Mouse (Mus musculus) adrenal gland, adult 18-20 months (tissue): ENCODE measurements around the gene H2-T23. TPM values are rescaled to one million over a fixed set of nuclear protein-coding genes. Genes with fewer than 3 reads are reported as not detected.
"Not testable (repeated sequence)": the region's sequence is repeated elsewhere in the genome, so short reads cannot be mapped to it uniquely, and the experiment has no call there.

Experiments
- DNase-seq, 2 experiments: peaks; one replicate each; pipeline ENCODE4 v3.0.0; 2021 to 2022; ENCODE audit warnings: low spot score in 2 of 2
- long read RNA-seq, 2 experiments: library from polyadenylated mRNA; stranded (forward); transcript quantifications; one replicate each; pipeline ENCODE4 v2.0.0; 2021
- total RNA-seq, 2 experiments: library from RNA; stranded (reverse); gene quantifications; 1 replicate in 1 of 2; 2 replicates in 1 of 2; pipeline ENCODE4 v1.2.3; 2021

The H2-T23 gene
- total RNA-seq = 100 to 1,000 TPM in 1 of 2 experiments, 10 to 100 TPM in 1; 68.0 to 139 TPM
- long read RNA-seq, experiment 1, transcript H2-T23-201 (7 exons, 1,472 nt) = major isoform, 66 of 78 reads
- long read RNA-seq, experiment 1, partial matches to known transcripts = 5 of 78 reads
- long read RNA-seq, experiment 1, other reads (novel, unspliced or antisense) = 7 of 78 reads
- long read RNA-seq, experiment 2, transcript H2-T23-201 (7 exons, 1,472 nt) = major isoform, 71 of 89 reads
- long read RNA-seq, experiment 2, partial matches to known transcripts = 12 of 89 reads
- long read RNA-seq, experiment 2, other reads (novel, unspliced or antisense) = 4 of 89 reads

DNA sequence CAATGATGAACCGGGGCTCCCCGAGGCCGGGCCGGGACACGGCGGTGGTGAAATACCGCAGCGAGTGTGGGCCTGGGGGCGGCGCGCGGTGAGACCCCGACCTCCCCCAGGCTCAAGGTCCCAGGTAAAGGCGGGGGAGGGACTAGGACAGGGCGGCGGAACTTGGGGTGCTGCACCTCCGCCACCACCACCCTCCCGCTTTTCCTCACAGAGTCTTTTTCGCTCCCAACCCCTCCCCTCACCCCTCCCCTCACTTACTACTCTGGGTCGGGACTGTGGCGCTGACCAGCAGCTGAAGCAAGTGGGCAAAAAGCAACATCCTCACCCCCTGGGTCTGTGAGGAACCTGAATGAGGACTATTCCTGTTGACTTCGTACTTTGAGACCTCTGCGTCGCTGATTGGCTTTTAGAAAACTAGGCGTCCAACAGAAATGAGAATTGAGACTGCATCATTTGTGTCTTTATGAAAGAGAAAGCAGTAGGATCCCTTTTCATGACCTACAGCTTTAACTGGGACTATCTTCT is at the start of gene H2-T23:
Gene H2-T23 (minus strand): TSS at position 505 of the 525 bp plus-strand sequence.
- DNase-seq = peak; percentile 40 to 53

DNA sequence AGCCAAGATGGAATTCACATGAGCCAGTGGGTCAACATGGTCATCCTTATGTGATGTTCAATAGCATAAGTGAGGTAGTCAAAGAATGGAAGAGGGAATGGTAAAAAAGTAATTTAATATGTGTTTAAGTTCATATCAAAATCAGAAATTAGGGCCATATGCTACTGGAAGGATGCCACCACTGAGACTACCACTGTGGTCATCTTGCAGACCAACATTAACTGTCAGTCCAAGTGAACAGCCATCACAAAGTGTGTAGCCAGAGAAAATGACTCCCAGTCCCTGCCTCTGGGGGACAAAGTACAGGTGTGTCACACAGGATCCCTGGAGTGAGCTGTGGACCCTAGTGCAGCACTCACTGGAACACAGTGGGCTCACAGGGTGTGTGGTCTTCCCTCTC is 49.2 kb upstream of the H2-T23 start:
- not testable (repeated sequence) for DNase-seq

DNA sequence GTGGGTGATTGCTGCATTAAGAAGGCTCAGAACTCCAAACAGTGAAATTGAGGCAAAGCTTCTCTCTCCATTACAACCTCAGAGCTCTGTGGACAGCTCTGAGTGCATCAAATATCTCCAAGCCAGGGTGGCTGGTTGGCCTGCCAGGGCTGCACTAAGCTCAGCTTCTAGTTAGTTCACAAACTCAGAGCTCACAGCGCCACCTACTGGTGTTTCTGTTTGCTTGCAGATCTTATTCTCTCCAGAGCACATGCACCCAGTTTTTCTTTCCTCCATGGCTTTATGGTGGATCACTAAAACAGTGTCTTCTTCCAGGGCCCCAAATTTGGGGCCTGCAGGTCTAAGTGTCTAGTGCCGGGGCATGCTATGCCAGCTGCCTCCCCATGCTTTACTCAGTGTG is 28.2 kb upstream of the H2-T23 start:
- peak; percentile 88 to 92 for DNase-seq

DNA sequence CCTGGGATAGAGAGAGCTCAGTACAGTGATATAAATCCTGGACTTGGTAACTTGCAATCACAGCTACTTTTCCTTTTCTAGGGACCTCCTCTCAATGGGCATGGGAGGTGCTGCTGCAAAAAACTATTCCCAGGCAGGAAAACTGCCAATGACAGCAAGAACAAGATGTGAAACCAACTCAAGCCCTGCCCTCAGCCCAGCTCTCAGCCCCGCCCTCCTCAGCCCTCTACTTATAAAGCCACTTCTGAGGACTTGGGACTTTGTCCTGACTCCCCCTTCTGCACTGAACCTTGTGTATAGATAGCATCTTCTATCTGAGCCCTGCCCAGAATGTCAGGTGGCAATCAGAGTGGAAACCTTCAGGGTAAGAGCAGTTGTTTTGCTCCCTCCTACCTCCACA is 25.7 kb upstream of the H2-T23 start, which contains the start of gene Gm11127:
Gene Gm11127 (minus strand): TSS at position 10 of the 400 bp plus-strand sequence.
- not testable (repeated sequence) for DNase-seq

GRCm38 (mm10) chr17:36057927-36058326 is 25.3 kb upstream of the H2-T23 start:
- not testable (repeated sequence) for DNase-seq

- no peak for DNase-seq
Measured at GRCm38 (mm10) chr17:36043286-36043685, 10.6 kb upstream of the H2-T23 start.

DNA sequence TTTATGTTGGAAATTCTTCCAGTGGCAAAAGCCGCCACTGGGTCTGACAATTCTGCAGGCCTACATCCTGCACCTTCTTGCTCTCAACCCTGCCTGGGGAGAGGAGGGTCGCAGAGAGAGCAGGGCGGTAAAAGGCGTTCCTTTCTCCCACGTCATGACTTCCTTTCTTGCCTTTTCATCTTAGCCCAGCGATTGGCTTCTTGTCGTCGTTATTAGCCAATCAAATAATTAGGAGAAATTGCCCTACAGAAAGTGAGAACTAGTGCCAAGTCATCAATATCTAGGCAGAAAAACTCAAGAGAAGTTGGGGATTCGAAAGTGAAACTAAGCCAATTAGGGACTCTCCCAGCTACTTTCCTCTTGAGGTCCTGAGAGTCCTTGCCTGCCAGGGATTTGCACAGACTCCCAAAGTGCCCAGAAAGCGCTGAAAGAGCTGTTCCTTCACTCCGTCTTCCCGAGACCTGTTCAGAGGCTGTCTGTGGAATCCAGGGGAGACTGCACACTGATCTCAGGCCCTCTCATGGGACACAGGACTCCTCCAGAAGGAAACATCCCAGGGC is 10.0 kb upstream of the H2-T23 start, which contains the start of the genes H2-T22 and Gm6034:
Gene H2-T22 (minus strand): TSS at position 138 of the 560 bp plus-strand sequence.
Gene Gm6034 (plus strand): TSS at position 352 of the 560 bp plus-strand sequence.
- DNase-seq = peak; percentile 56 to 60

- peak; percentile 29 to 35 for DNase-seq
Measured at GRCm38 (mm10) chr17:36042055-36042454, 9.4 kb upstream of the H2-T23 start.

GRCm38 (mm10) chr17:36040604-36041003 is 7.9 kb upstream of the H2-T23 start:
- DNase-seq = not testable (repeated sequence)

DNA sequence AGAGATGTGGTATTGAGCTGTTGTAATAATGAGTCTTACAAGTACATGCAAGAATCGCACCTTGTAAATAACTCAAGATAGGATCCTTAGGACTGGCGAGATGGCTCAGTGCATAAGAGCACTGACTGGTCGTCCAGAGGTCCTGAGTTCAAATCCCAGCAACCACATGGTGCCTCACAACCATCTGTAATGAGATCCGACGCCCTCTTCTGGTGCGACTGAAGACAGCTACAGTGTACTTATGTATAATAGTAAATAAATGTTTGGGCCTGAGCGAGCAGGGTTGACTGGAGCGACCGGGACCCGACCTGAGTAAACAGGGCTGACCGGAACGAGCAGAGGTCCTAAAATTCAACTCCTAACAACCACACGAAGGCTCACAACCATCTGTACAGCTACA is 3.5 kb upstream of the H2-T23 start:
- DNase-seq = not testable (repeated sequence)

DNA sequence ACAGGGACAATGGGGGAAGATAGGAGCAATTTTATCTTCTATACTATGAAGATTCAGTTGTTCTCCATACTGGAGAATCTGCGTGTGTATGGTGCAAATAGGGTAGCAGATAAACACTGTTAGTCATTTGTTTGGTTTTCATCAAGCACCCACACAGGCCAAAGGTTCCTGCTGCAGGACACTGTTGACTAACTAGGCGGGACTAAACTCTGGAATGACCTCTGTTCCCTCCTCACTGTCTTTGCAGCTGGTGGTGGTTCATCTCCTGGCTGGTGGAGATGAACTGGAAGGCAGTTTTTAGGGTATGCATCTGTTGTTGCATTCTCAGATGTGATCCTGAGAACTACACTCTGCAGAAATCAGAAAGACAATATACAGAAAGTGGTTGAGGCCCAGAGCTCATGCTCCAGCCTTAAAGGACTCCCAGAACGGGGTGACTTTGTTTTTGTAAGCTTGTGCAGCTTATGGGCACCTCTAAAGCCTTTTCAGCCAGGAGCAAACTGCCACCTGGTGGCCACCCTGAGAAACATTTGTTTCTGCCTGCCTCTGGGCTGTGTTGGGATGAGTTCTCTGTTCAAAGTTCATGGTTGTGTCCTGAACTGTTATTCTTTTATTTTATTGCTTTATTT is 2.5 kb upstream of the H2-T23 start:
- DNase-seq = peak; percentile 56 to 67

GRCm38 (mm10) chr17:36034524-36034923 is 1.9 kb upstream of the H2-T23 start:
- DNase-seq = not testable (repeated sequence)

GRCm38 (mm10) chr17:36031583-36032331 is 898 bp downstream of the H2-T23 start:
- DNase-seq = peak in 1 of 2 experiments; percentile 33

DNA sequence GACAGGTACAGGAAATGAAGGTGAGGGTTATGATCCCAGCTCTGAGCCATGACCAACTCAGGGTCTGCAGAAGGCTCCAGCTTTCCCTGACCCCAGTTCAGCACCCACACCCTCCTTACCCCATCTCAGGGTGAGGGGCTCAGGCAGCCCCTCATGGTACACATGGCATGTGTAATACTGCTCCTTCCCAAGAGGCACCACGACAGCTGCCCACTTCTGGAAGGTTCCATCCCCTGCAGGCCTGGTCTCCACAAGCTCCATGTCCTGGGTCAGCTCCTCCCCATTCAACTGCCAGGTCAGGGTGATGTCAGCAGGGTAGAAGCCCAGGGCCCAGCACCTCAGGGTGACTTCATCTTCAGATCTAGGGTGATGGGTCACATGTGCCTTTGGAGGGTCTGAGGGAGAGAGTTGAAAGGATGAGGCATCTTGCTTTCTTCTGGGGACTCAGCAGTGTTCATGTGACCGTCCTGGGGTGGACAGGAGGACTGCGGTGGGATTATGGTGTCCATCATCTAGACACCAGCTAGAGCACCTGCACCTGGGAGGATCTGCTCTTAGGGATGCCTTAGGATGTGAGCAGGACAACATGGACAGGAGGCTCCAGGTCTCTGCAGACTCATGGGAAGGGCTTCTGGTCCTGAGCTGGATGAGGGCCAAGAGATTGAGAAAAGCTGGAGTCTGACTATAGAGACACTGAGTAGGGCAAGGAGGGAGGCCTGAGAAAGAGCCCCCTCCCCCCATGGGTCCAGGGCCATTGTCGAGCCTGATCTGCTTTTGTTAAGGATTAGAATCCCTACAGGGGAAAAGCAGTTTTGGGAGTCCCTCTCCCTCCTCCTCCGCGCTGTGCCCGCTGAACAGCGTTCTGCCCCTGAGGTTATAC is 1.7 kb downstream of the H2-T23 start:
- DNase-seq = not testable (repeated sequence)

DNA sequence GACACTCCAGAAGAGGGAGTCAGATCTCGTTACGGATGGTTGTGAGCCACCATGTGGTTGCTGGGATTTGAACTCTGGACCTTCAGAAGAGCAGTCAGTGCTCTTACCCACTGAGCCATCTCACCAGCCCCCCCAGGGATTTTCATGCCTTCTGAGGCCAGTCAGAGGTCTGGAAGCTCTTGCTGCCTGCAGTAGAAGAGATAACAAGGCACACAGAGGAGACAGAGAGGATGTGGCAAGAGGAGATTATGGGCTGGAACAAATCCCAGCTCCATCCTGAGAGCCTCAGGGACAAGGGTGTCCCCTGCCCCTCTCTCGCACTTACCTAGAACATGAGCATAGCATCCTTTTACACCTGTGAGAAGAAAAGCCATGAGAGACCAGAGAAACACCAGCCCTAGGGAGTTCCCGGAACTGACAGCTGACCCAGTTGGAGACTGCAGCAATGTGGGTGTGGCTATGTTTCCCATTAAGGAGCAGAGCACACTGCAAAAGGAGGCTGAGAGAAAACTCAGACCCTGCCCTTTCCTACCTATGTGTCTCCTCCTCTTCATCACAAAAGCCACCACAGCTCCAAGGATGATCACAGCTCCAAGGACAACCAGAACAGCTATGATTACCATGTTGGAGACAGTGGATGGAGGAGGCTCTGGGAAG is 2.5 kb downstream of the H2-T23 start:
- not testable (repeated sequence) for DNase-seq

GRCm38 (mm10) chr17:36028879-36029619 is 3.6 kb downstream of the H2-T23 start:
- DNase-seq = no peak

- no peak for DNase-seq
Measured at GRCm38 (mm10) chr17:36027663-36028062, 5.0 kb downstream of the H2-T23 start.

- no peak for DNase-seq
Measured at GRCm38 (mm10) chr17:36025901-36026300, 6.8 kb downstream of the H2-T23 start.

DNA sequence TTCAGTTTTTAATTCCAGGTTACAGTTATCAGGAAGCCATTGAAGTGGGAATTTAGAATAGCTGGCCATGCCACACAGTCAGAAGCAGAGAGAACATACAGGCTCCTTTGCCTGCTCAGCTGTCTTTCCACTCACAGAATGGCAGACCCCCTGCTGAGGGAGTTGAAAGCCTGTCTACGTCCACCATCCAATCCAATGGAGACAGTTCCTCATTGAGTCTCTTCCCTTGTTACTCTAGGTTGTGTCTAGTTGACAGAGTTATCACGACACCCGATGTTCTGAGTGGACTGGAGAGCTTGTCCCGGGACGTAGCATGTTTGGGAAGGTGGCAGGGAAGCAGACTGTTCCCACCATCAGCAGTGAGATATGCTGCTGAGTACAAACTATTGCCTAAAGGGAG is 7.5 kb downstream of the H2-T23 start:
- DNase-seq = no peak
